ENCODE assay signal across 7 mouse cellular contexts in the genomic region with DNA sequence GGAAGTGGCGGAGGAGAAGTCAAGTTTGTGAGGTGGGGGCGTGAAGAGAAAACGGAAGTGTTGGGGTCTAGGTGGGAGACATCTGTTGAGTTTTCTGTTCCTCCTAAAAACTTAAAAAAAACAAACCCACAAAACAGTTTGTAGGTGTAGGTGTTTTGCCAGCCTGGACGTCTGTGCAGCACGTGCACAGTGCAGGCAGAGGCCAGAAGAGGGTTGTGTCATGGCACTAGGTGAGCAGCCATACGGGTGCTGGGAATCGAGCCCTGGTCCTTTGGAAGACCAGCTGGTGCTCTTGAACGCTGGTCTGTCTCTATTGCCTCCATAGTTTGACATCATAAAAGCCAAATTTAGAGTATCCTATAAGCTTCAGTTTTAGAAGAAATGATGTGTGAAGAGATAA. TPM values are rescaled to one million over a fixed set of nuclear protein-coding genes. Genes with fewer than 3 reads are reported as not detected.
DNase-seq lines count a peak whose midpoint lies in the region; ATAC-seq and TF ChIP-seq lines count a peak whose summit lies in the region.

No protein-coding gene starts in this region.

- no peak for ATAC-seq in intestine, postnatal 0 days
- no peak for ATAC-seq in neural tube, embryonic 12.5 days (ENCODE audit: low FRiP score, low read depth)

- peaks cover 7% of the 10 kb centered on the region; the same call in 1 of the 2 replicates for H3K36me3 ChIP-seq in spleen, adult 2 months (ENCODE audit: control insufficient read depth, insufficient read depth, low read length)
- H3K36me3 ChIP-seq in intestine, postnatal 0 days (ENCODE audit: control insufficient read depth, insufficient read depth), result peaks cover 12% of the 10 kb centered on the region; the same call in 1 of the 2 replicates
- H3K36me3 ChIP-seq in neural tube, embryonic 12.5 days, result peaks cover 32% of the 10 kb centered on the region

- no peak for TF ChIP-seq POLR2A in spleen, adult 2 months (IDR thresholded peaks at IDR 0.05; ENCODE audit: low read depth, low read length)
- no peak for TF ChIP-seq POLR2A in cortical plate, adult 2 months (IDR thresholded peaks at IDR 0.05; ENCODE audit: extremely low read depth, insufficient read depth, low read length)

- TF ChIP-seq CTCF in spleen, adult 2 months (IDR thresholded peaks at IDR 0.05; ENCODE audit: extremely low read depth, insufficient read depth, insufficient read length, insufficient replicate concordance), result no peak
- TF ChIP-seq CTCF in cortical plate, adult 2 months (IDR thresholded peaks at IDR 0.05; ENCODE audit: extremely low read depth, insufficient read depth, low read length), result no peak
- no peak for TF ChIP-seq CTCF in intestine, postnatal 0 days (IDR thresholded peaks at IDR 0.05; ENCODE audit: low read depth)

- H3K27me3 ChIP-seq in spleen, adult 2 months (ENCODE audit: control insufficient read depth, insufficient read depth, low read length), result no peaks in the 10 kb centered on the region
- H3K27me3 ChIP-seq in intestine, postnatal 0 days (replicated peaks; ENCODE audit: control insufficient read depth, insufficient read depth, low read length), result no peaks in the 10 kb centered on the region
- no peaks in the 10 kb centered on the region for H3K27me3 ChIP-seq in neural tube, embryonic 12.5 days (replicated peaks)

- H3K27ac ChIP-seq in spleen, adult 2 months (ENCODE audit: insufficient read depth, low read length), result peak overlapping the region; percentile 90
- H3K27ac ChIP-seq in cortical plate, adult 2 months (ENCODE audit: insufficient read depth, low read length), result peak overlapping the region; percentile 53
- H3K27ac ChIP-seq in intestine, postnatal 0 days (ENCODE audit: low read depth, low read length), result peak overlapping the region; percentile 92
- H3K27ac ChIP-seq in neural tube, embryonic 12.5 days, result peak overlapping the region; percentile 57

- intact Hi-C loops in left cerebral cortex, postnatal 25 days (cut with DNase I), result loop anchor here (5.0 kb wide), 2 partner anchors 49 to 124 kb away; partner anchors contain the start of genes Cluh and Pafah1b1
- intact Hi-C loops in left cerebral cortex, postnatal 36 days (cut with DNase I), result loop anchor here (2.0 to 10.0 kb wide), 3 partner anchors 46 to 134 kb away; partner anchors contain the start of gene Pafah1b1

- 9% methylated on average over 8 of the region's 8 CpGs for WGBS in spleen, adult 2 months
- 7% methylated on average over 8 of the region's 8 CpGs for WGBS in intestine, postnatal 0 days
- WGBS in neural tube, embryonic 12.5 days, result 17% methylated on average over 8 of the region's 8 CpGs

- DNase-seq in spleen, adult 2 months (ENCODE audit: low read depth in 1 of 2, low spot score in 2 of 2), result peak in 1 of 2 experiments; percentile 9
- DNase-seq in spleen, postnatal 14 days (ENCODE audit: low spot score in 2 of 2), result no peak
- no peak for DNase-seq in left cerebral cortex, postnatal 25 days (ENCODE audit: low spot score in 2 of 2)
- DNase-seq in left cerebral cortex, postnatal 36 days (ENCODE audit: low spot score in 2 of 2), result no peak

- peaks cover 8% of the 10 kb centered on the region for H3K4me1 ChIP-seq in spleen, adult 2 months (ENCODE audit: control insufficient read depth, insufficient read depth, insufficient read length)
- peaks cover 4% of the 10 kb centered on the region; the same call in 1 of the 2 replicates for H3K4me1 ChIP-seq in cortical plate, adult 2 months (ENCODE audit: control insufficient read depth, insufficient read depth, low read length)
- H3K4me1 ChIP-seq in intestine, postnatal 0 days (replicated peaks; ENCODE audit: control insufficient read depth, insufficient read depth, low read length), result peaks cover 4% of the 10 kb centered on the region; the same call in 1 of the 2 replicates
- peaks cover 12% of the 10 kb centered on the region for H3K4me1 ChIP-seq in neural tube, embryonic 12.5 days

- H3K9me3 ChIP-seq in intestine, postnatal 0 days (ENCODE audit: control insufficient read depth), result no peaks in the 10 kb centered on the region
- H3K9me3 ChIP-seq in neural tube, embryonic 12.5 days, result no peaks in the 10 kb centered on the region

- peak overlapping the region; percentile 89 for H3K4me2 ChIP-seq in intestine, postnatal 0 days (replicated peaks; ENCODE audit: low read depth)
- H3K4me2 ChIP-seq in neural tube, embryonic 12.5 days (replicated peaks), result peak overlapping the region; percentile 71

- peak overlapping the region; percentile 77 for H3K9ac ChIP-seq in intestine, postnatal 0 days (ENCODE audit: low read depth, low read length)
- peak overlapping the region; percentile 81 for H3K9ac ChIP-seq in neural tube, embryonic 12.5 days

- H3K4me3 ChIP-seq in spleen, adult 2 months (ENCODE audit: extremely low read depth, insufficient read depth, insufficient read length), result peak overlapping the region; percentile 91
- H3K4me3 ChIP-seq in cortical plate, adult 2 months (ENCODE audit: insufficient read depth, low read length), result peak overlapping the region; percentile 81
- peak overlapping the region; percentile 86 for H3K4me3 ChIP-seq in intestine, postnatal 0 days (ENCODE audit: low read depth, low read length)
- H3K4me3 ChIP-seq in neural tube, embryonic 12.5 days, result peak overlapping the region; percentile 66

RNA-seq across cellular contexts. Expression of gene Mettl16, which starts 0.6 kb away (rescaled TPM):
- polyA plus RNA-seq in spleen, adult 2 months (2012; rRNA removed), result 3.2 and 3.9 TPM in 2 replicates
- 14.4 and 15.1 TPM in 2 replicates for polyA plus RNA-seq in cortical plate, adult 2 months (2012; rRNA removed)
- 9.6 and 11.1 TPM in 2 replicates for polyA plus RNA-seq in intestine, postnatal 0 days (2015; fragmentation: Nextera tagmentation; extraction: Ambion mirVana)
- polyA plus RNA-seq in neural tube, embryonic 12.5 days (2016; fragmentation: Nextera tagmentation; extraction: Ambion mirVana), result 46.2 and 53.8 TPM in 2 replicates
- 10 to 100 TPM; 27.7 to 30.3 TPM for total RNA-seq in left cerebral cortex, postnatal 25 days (2021)
- 10 to 100 TPM; 19.8 to 26.7 TPM for total RNA-seq in left cerebral cortex, postnatal 36 days (2021)

RNA-seq across cellular contexts. Expression of gene Pafah1b1, which starts 46.8 kb away (rescaled TPM):
- 9.0 and 10.0 TPM in 2 replicates for polyA plus RNA-seq in spleen, adult 2 months (2012; rRNA removed)
- polyA plus RNA-seq in cortical plate, adult 2 months (2012; rRNA removed), result 177 and 180 TPM in 2 replicates
- 62.1 and 68.6 TPM in 2 replicates for polyA plus RNA-seq in intestine, postnatal 0 days (2015; fragmentation: Nextera tagmentation; extraction: Ambion mirVana)
- 73.0 and 82.4 TPM in 2 replicates for polyA plus RNA-seq in neural tube, embryonic 12.5 days (2016; fragmentation: Nextera tagmentation; extraction: Ambion mirVana)
- total RNA-seq in left cerebral cortex, postnatal 25 days (2021), result 100 to 1,000 TPM; 403 to 445 TPM
- total RNA-seq in left cerebral cortex, postnatal 36 days (2021), result 100 to 1,000 TPM; 389 to 402 TPM

RNA-seq across cellular contexts. Expression of gene Mnt, which starts 59.5 kb away (rescaled TPM):
- polyA plus RNA-seq in spleen, adult 2 months (2012; rRNA removed), result 25.2 and 31.8 TPM in 2 replicates
- polyA plus RNA-seq in cortical plate, adult 2 months (2012; rRNA removed), result 19.9 and 22.1 TPM in 2 replicates
- polyA plus RNA-seq in intestine, postnatal 0 days (2015; fragmentation: Nextera tagmentation; extraction: Ambion mirVana), result 5.3 and 5.8 TPM in 2 replicates
- 7.8 and 9.0 TPM in 2 replicates for polyA plus RNA-seq in neural tube, embryonic 12.5 days (2016; fragmentation: Nextera tagmentation; extraction: Ambion mirVana)
- total RNA-seq in left cerebral cortex, postnatal 25 days (2021), result 10 to 100 TPM; 27.4 to 29.3 TPM
- 10 to 100 TPM; 31.5 to 31.7 TPM for total RNA-seq in left cerebral cortex, postnatal 36 days (2021)
